Mouse (Mus musculus): Measurements from ENCODE around the gene Cela1. TPM values are rescaled to one million over a fixed set of nuclear protein-coding genes. Genes with fewer than 3 reads are reported as not detected.

The Cela1 gene
- total RNA-seq, 2 experiments from 2014 or later = 87.7 to 168 TPM

- ATAC-seq (replicated peaks; ENCODE audit: low FRiP score, low TSS enrichment, poor library complexity, severe bottlenecking) = no peak
Measured at GRCm38 (mm10) chr15:100676521-100676920, 11.2 kb downstream of the Cela1 start.

GRCm38 (mm10) chr15:100675486-100675885, 12.2 kb downstream of the Cela1 start:
- no peak for ATAC-seq (replicated peaks; ENCODE audit: low FRiP score, low TSS enrichment, poor library complexity, severe bottlenecking)

- no peak for ATAC-seq (replicated peaks; ENCODE audit: low FRiP score, low TSS enrichment, poor library complexity, severe bottlenecking)
Measured at GRCm38 (mm10) chr15:100674566-100674965, 13.2 kb downstream of the Cela1 start.

- peak; percentile 68 for ATAC-seq (replicated peaks; ENCODE audit: low FRiP score, low TSS enrichment, poor library complexity, severe bottlenecking)
Measured at GRCm38 (mm10) chr15:100673585-100674391, 13.9 kb downstream of the Cela1 start.

- ATAC-seq (replicated peaks; ENCODE audit: low FRiP score, low TSS enrichment, poor library complexity, severe bottlenecking) = no peak
Measured at GRCm38 (mm10) chr15:100670833-100671232, 16.9 kb downstream of the Cela1 start.

- no peak for ATAC-seq (replicated peaks; ENCODE audit: low FRiP score, low TSS enrichment, poor library complexity, severe bottlenecking)
Measured at GRCm38 (mm10) chr15:100670004-100670403, 17.7 kb downstream of the Cela1 start.

- peak; percentile 49 for ATAC-seq (replicated peaks; ENCODE audit: low FRiP score, low TSS enrichment, poor library complexity, severe bottlenecking)
Measured at GRCm38 (mm10) chr15:100669337-100669736, 18.4 kb downstream of the Cela1 start, which contains the start of gene Bin2. Gene Bin2 (minus strand): TSS chr15:100669553.

- ATAC-seq (replicated peaks; ENCODE audit: low FRiP score, low TSS enrichment, poor library complexity, severe bottlenecking) = no peak
Measured at GRCm38 (mm10) chr15:100667871-100668545, 19.7 kb downstream of the Cela1 start.

GRCm38 (mm10) chr15:100667420-100667819, 20.3 kb downstream of the Cela1 start:
- no peak for ATAC-seq (replicated peaks; ENCODE audit: low FRiP score, low TSS enrichment, poor library complexity, severe bottlenecking)

- ATAC-seq (replicated peaks; ENCODE audit: low FRiP score, low TSS enrichment, poor library complexity, severe bottlenecking) = peak; percentile 19; the same call in 1 of the 2 replicates
Measured at GRCm38 (mm10) chr15:100666851-100667250, 20.9 kb downstream of the Cela1 start.

GRCm38 (mm10) chr15:100666219-100666696, 21.5 kb downstream of the Cela1 start:
- ATAC-seq (replicated peaks; ENCODE audit: low FRiP score, low TSS enrichment, poor library complexity, severe bottlenecking) = peak; percentile 64

GRCm38 (mm10) chr15:100665411-100666218, 22.1 kb downstream of the Cela1 start:
- ATAC-seq (replicated peaks; ENCODE audit: low FRiP score, low TSS enrichment, poor library complexity, severe bottlenecking) = no peak

GRCm38 (mm10) chr15:100664813-100665274, 22.9 kb downstream of the Cela1 start:
- no peak for ATAC-seq (replicated peaks; ENCODE audit: low FRiP score, low TSS enrichment, poor library complexity, severe bottlenecking)

GRCm38 (mm10) chr15:100660805-100661204, 26.9 kb downstream of the Cela1 start:
- ATAC-seq (replicated peaks; ENCODE audit: low FRiP score, low TSS enrichment, poor library complexity, severe bottlenecking) = no peak

GRCm38 (mm10) chr15:100660306-100660705, 27.4 kb downstream of the Cela1 start:
- ATAC-seq (replicated peaks; ENCODE audit: low FRiP score, low TSS enrichment, poor library complexity, severe bottlenecking) = no peak

- no peak for ATAC-seq (replicated peaks; ENCODE audit: low FRiP score, low TSS enrichment, poor library complexity, severe bottlenecking)
Measured at GRCm38 (mm10) chr15:100655201-100655600, 32.5 kb downstream of the Cela1 start.

GRCm38 (mm10) chr15:100654271-100654670, 33.5 kb downstream of the Cela1 start:
- ATAC-seq (replicated peaks; ENCODE audit: low FRiP score, low TSS enrichment, poor library complexity, severe bottlenecking) = no peak

- ATAC-seq (replicated peaks; ENCODE audit: low FRiP score, low TSS enrichment, poor library complexity, severe bottlenecking) = peak; percentile 53
Measured at GRCm38 (mm10) chr15:100651610-100652009, 36.1 kb downstream of the Cela1 start.

- no peak for ATAC-seq (replicated peaks; ENCODE audit: low FRiP score, low TSS enrichment, poor library complexity, severe bottlenecking)
Measured at GRCm38 (mm10) chr15:100650111-100650510, 37.6 kb downstream of the Cela1 start.

GRCm38 (mm10) chr15:100646161-100646560, 41.6 kb downstream of the Cela1 start:
- ATAC-seq (replicated peaks; ENCODE audit: low FRiP score, low TSS enrichment, poor library complexity, severe bottlenecking) = no peak
